Mouse (Mus musculus) heart, embryonic 11.5 days (tissue): ENCODE data around the gene Sh2d2a. TPM values are rescaled to one million over a fixed set of nuclear protein-coding genes. Genes with fewer than 3 reads are reported as not detected.
"Not testable (repeated sequence)": the region's sequence is repeated elsewhere in the genome, so short reads cannot be mapped to it uniquely, and the experiment has no call there.

ENCODE experiments used
- ATAC-seq: fragments of 200-750 bp; cut with Nextera tagmentation; replicated peaks from 2 replicates; pipeline ENCODE4 v1.8.0; 2017; ENCODE audit warnings: moderate library complexity; ENCODE audit not compliant: insufficient number of reproducible peaks, low FRiP score, low TSS enrichment
- H3K27ac ChIP-seq: fragments of 300-500 bp; sonication (generic); 2 replicates; pipeline ENCODE4 v1.5.1; 2014; ENCODE audit warnings: mild to moderate bottlenecking, low read depth, low read length
- H3K27me3 ChIP-seq: fragments of 300-500 bp; sonication (generic); 2 replicates; pipeline ENCODE4 v1.6.1; 2014; ENCODE audit warnings: mild to moderate bottlenecking, low read length, mixed read lengths; ENCODE audit not compliant: control insufficient read depth, insufficient read depth
- H3K36me3 ChIP-seq: fragments of 300-500 bp; sonication (generic); 2 replicates; pipeline ENCODE4 v1.6.1; 2014; ENCODE audit warnings: mild to moderate bottlenecking, low read length, moderate library complexity, mixed read lengths; ENCODE audit not compliant: control insufficient read depth, insufficient read depth
- H3K4me1 ChIP-seq: fragments of 300-500 bp; sonication (generic); 2 replicates; pipeline ENCODE4 v1.6.1; 2014; ENCODE audit warnings: low read length; ENCODE audit not compliant: control insufficient read depth, insufficient read depth
- H3K4me2 ChIP-seq: fragments of 300-500 bp; sonication (generic); 2 replicates; pipeline ENCODE4 v1.6.1; 2014; ENCODE audit warnings: mild to moderate bottlenecking, moderate library complexity
- H3K4me3 ChIP-seq: fragments of 300-500 bp; sonication (generic); 2 replicates; pipeline ENCODE4 v1.5.1; 2014; ENCODE audit warnings: low read depth, low read length
- H3K9ac ChIP-seq: fragments of 300-500 bp; sonication (generic); 2 replicates; pipeline ENCODE4 v1.6.1; 2014; ENCODE audit warnings: mild to moderate bottlenecking, low read depth, low read length, moderate library complexity
- H3K9me3 ChIP-seq: fragments of 300-500 bp; sonication (generic); replicated peaks from 2 replicates; pipeline ENCODE4 v1.6.1; 2016; ENCODE audit warnings: low read length; ENCODE audit not compliant: control insufficient read depth
- WGBS: fragments of 180-500 bp; shearing (Covaris S2); extraction: QIAGEN DNeasy Blood & Tissue Kit; methylation state at CpG from one replicate; pipeline ENCODE4 v1.1.7; 2014; ENCODE audit not compliant: insufficient replicate concordance; 5-methylcytosine and 5-hydroxymethylcytosine counted together
- polyA plus RNA-seq: library from polyadenylated mRNA; unstranded; fragments of >200 nt; fragmentation: Nextera tagmentation; extraction: Ambion mirVana; gene quantifications from 2 replicates; pipeline ENCODE4 v1.2.1, GENCODE M21; 2014

The Sh2d2a gene
- polyA plus RNA-seq, 1 experiment from 2014 or later: 0.17 TPM

DNA sequence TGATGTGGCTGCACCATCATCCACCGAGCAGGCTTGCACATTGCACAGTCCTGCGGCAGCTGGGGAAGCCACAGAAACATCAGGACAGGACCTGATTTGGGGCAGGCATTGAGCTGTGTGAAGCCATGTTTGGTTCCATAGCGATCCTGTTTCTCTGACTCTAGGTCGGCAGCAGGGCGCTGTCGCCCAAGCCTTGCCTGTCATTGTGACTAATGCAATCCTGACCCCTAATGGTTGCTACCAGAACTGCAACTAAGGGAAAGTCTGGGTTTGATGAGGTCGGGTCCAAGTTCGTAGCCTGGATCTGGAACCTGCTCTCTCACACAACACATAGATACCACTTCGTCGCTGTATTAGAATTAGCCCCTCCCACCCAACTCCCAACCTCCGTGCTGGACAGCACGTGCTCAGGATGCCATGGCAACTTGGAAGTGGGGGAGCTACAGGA is 29.9 kb upstream of the Sh2d2a start:
- H3K9ac ChIP-seq: no peak overlapping the region
- no peaks in the 10 kb centered on the region for H3K36me3 ChIP-seq
- no peak for ATAC-seq
- H3K4me2 ChIP-seq: peak overlapping the region; percentile 29; the same call in 1 of the 2 replicates
- H3K4me3 ChIP-seq: no peak overlapping the region
- no peaks in the 10 kb centered on the region for H3K4me1 ChIP-seq
- no peak overlapping the region for H3K27ac ChIP-seq
- WGBS: 4% methylated on average over 12 of the region's 12 CpGs
- peaks cover 66% of the 10 kb centered on the region for H3K27me3 ChIP-seq
- no peaks in the 10 kb centered on the region for H3K9me3 ChIP-seq

DNA sequence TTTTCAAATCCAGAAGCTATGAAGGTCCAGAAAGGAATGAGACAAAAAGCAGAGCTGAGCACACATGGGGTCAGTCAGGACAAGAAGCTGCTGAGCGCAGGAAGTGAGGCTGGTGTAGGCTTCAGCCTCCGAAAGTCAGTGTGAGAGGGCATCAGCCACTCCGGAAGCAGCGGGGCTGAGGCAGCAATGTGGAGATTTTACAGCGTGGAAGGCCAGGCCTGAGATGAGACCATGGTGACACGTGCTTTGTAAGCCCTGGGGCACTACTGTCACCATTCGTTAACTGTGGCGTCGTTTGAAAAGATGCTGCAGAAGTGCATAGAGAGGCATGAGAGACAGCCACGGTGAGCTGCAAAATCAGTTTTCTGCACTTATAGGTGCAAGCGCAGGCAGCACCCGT is 28.3 kb upstream of the Sh2d2a start:
- Histone ChIP-seq H3K27me3 (peaks cover 51% of the 10 kb centered on the region), H3K4me1 (no peaks in the 10 kb centered on the region), H3K4me3 (no peak overlapping the region), H3K27ac (no peak overlapping the region), H3K9ac (no peak overlapping the region), H3K9me3 (no peaks in the 10 kb centered on the region), H3K4me2 (no peak overlapping the region), H3K36me3 (no peaks in the 10 kb centered on the region)
- no peak for ATAC-seq
- WGBS: 56% methylated on average over 12 of the region's 12 CpGs

DNA sequence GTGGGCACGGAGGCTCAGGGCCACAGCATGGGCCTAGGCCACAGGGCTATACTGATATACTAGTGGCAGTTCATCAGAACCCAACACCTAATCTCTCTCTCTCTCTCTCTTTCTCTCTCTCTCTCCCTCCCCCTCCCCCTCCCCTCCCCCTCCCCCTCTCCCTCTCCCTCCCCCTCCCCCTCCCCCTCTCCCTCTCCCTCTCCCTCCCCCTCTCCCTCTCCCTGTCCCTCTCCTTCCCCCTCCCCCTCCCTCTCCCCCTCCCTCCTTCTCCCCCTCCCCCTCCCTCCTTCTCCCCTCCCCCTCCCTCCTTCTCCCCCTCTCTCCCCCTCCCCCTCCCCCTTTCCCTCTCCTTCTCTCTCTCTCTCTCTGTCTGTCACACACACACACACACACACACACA is 22.3 kb upstream of the Sh2d2a start, which contains the start of gene Pear1:
Gene Pear1, minus strand, starts transcription at position 101 of the 400 bp plus-strand sequence.
- not testable (repeated sequence) for H3K4me3 ChIP-seq, H3K9me3 ChIP-seq, ATAC-seq, H3K4me1 ChIP-seq, H3K36me3 ChIP-seq, H3K4me2 ChIP-seq, H3K9ac ChIP-seq, H3K27ac ChIP-seq
- WGBS: 76% methylated on average over 1 of the region's 1 CpGs
- peaks cover 11% of the 10 kb centered on the region for H3K27me3 ChIP-seq

DNA sequence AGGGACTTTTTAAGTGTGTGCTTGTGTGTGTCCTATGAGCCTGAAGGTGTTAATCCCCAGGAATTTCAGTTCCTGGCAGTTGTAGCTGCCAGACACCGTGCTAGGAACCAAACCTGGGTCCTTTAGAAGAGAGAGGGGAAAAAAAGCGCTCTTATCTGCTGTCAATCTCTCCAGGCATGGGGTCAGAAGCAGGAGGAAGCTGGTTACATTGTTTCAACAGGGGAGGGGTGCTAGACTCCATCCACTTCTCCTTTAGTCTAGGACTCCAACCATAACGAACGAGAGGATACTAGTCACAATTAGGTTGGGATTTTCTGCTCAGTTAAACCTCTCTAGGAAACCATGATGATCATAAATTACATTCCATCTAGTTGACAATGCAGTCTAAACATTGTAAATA is 18.1 kb upstream of the Sh2d2a start:
- Histone ChIP-seq H3K4me1 (no peaks in the 10 kb centered on the region), H3K4me2 (no peak overlapping the region), H3K9ac (no peak overlapping the region), H3K9me3 (no peaks in the 10 kb centered on the region), H3K27me3 (no peaks in the 10 kb centered on the region; the same call in 1 of the 2 replicates), H3K36me3 (no peaks in the 10 kb centered on the region), H3K4me3 (no peak overlapping the region), H3K27ac (no peak overlapping the region)
- no peak for ATAC-seq
- WGBS: 33% methylated on average over 4 of the region's 4 CpGs

DNA sequence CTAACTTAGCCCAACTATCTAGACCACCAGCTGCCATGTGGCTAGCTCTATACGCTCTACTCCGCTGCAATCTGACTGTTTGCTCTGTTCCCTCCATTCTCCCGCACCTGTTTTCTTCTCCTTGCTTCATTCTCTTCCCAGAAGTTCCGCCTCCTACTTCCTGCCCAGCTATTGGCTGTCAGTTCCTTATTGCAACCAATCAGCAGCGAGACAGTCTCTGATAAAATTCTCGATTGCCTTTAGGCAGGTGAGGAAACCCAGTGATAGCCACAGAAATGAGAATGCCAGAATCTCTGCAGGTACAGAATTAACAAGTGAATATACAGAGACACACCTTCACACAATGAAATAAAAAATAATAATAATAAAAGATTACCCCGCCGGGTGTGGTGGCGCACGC is 17.5 kb upstream of the Sh2d2a start:
- H3K4me3 ChIP-seq: no peak overlapping the region
- H3K27me3 ChIP-seq: no peaks in the 10 kb centered on the region
- no peak overlapping the region for H3K27ac ChIP-seq
- H3K4me2 ChIP-seq: no peak overlapping the region
- WGBS: 41% methylated on average over 10 of the region's 10 CpGs
- H3K36me3 ChIP-seq: no peaks in the 10 kb centered on the region
- H3K9me3 ChIP-seq: no peaks in the 10 kb centered on the region
- H3K9ac ChIP-seq: no peak overlapping the region
- H3K4me1 ChIP-seq: no peaks in the 10 kb centered on the region
- ATAC-seq: no peak

DNA sequence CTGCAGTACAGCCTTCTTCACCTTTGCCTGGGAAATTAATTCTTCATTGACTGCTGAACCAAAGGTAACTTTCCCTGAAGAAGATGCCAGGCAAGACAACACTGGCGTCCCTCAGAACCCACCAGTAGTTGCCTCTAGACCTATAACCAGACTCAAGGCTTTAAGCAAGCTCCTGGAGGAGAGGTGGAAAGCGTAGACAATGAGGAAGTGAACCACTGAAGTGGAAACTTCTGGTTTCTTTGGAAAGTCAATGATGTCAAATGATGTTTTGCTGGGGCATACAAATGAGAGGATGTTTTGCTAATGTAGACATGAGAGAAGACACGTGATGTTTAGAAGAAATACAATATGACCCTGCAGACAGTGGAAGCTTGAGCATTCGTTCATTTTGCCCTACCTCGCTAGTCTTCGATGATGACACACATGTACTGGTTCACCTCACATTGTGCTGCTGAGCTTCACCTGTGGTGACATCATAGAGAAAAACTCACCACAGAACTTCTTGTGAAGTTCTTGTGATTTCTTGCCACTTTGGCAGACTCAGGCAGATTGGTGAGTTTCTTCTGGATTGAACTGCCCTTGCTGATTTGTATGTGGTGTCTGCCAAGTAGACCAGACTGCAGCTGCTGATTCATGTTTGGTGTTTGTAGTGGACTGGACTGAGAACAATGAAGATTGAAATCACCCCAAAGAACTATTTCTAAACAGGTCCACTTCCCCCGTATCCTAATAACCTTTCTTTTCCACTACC is 14.3 kb upstream of the Sh2d2a start:
- no peak overlapping the region for H3K27ac ChIP-seq
- H3K36me3 ChIP-seq: no peaks in the 10 kb centered on the region
- H3K4me3 ChIP-seq: no peak overlapping the region
- H3K9ac ChIP-seq: no peak overlapping the region
- 81% methylated on average over 7 of the region's 7 CpGs for WGBS
- no peak overlapping the region for H3K4me2 ChIP-seq
- no peaks in the 10 kb centered on the region for H3K9me3 ChIP-seq
- ATAC-seq: no peak
- H3K27me3 ChIP-seq: no peaks in the 10 kb centered on the region
- no peaks in the 10 kb centered on the region for H3K4me1 ChIP-seq

DNA sequence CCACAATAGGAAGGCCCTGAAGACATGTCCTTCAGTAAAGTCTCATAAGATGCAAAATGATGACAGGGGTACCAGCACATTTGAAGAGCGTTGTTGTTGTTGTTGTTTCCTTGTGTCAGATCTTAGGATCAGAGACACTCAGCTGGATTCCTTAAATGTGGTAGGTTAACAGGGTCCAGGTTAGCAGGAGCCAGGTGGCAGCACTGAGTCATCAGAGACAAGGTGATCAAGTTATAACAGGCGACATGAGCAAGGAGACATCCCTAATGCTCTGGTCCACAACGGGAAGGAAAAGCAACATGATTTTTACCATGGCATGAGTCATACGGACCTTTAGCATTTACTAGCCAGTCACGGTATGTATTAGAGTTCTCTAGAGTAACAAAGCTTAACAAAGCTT is 13.1 kb upstream of the Sh2d2a start:
- no peaks in the 10 kb centered on the region for H3K4me1 ChIP-seq
- no peak for ATAC-seq
- WGBS: 68% methylated on average over 5 of the region's 5 CpGs
- no peaks in the 10 kb centered on the region for H3K36me3 ChIP-seq
- H3K27ac ChIP-seq: no peak overlapping the region
- no peak overlapping the region for H3K4me2 ChIP-seq
- H3K27me3 ChIP-seq: no peaks in the 10 kb centered on the region
- H3K9ac ChIP-seq: no peak overlapping the region
- no peak overlapping the region for H3K4me3 ChIP-seq
- H3K9me3 ChIP-seq: no peaks in the 10 kb centered on the region

DNA sequence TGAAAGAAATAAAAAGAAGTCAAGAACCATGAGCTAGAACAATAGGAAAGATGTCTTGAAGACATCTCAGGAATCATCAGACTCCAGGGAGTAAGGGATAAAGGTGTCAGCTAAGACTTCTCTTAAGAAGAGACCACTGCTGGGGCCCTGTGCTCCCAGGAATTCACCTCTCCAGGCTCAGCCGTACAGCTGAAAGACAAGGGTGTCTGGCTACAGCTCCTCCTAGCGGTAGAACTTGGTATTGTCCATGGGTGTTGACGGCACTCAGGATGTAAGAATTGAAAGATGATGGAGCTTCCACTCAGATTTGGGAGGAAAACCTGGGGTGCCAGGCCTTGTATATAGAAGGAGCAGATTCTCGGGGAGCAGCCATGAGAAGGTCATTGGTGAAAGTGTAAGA is 7.9 kb upstream of the Sh2d2a start:
- Histone ChIP-seq H3K36me3 (no peaks in the 10 kb centered on the region), H3K4me2 (no peak overlapping the region), H3K9ac (no peak overlapping the region), H3K4me1 (no peaks in the 10 kb centered on the region), H3K9me3 (no peaks in the 10 kb centered on the region), H3K4me3 (no peak overlapping the region), H3K27ac (no peak overlapping the region), H3K27me3 (peaks cover 2% of the 10 kb centered on the region; the same call in 1 of the 2 replicates)
- ATAC-seq: no peak
- WGBS: 3% methylated on average over 4 of the region's 4 CpGs

DNA sequence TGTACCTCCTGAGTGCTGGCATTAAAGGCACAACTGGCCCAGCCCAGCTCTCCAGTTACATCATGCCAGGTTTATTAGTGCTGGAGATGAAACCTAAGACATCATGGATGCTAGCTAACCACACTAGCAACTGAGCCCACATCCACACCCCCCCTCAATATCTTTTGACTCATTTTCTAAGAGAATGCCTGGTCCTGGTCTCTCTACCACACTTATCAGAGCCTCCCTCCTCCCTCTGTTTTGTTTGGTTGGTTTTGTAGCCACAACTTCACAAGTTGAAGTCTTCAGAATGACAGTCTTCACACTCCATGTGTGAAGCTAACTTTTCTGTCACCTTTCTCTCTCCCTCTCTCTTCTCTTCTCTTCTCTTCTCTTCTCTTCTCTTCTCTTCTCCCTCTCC is 5.7 kb upstream of the Sh2d2a start:
- Histone ChIP-seq H3K4me1 (no peaks in the 10 kb centered on the region), H3K9me3 (no peaks in the 10 kb centered on the region), H3K27ac (no peak overlapping the region), H3K36me3 (no peaks in the 10 kb centered on the region), H3K9ac (no peak overlapping the region), H3K4me3 (no peak overlapping the region), H3K4me2 (no peak overlapping the region), H3K27me3 (peaks cover 2% of the 10 kb centered on the region; the same call in 1 of the 2 replicates)
- ATAC-seq: no peak
